Mouse (Mus musculus): ENCODE measurements around the gene Lhfpl4. TPM values are rescaled to one million over a fixed set of nuclear protein-coding genes. Genes with fewer than 3 reads are reported as not detected.

Lhfpl4 gene
- polyA plus RNA-seq, 1 experiment from 2014 or later = 0.23 TPM

GRCm38 (mm10) chr6:113166661-113167251 lies 28.4 kb downstream of the Lhfpl4 start:
- no peaks in the 10 kb centered on the region for H3K36me3 ChIP-seq (replicated peaks)
- ATAC-seq (ENCODE audit: insufficient read depth) = no peak
- 59% methylated on average over 17 of the region's 17 CpGs for WGBS (ENCODE audit: insufficient replicate concordance)
- H3K27me3 ChIP-seq = no peaks in the 10 kb centered on the region
- H3K4me3 ChIP-seq (replicated peaks) = no peak overlapping the region
- no peaks in the 10 kb centered on the region for H3K4me1 ChIP-seq (replicated peaks)
- H3K9me3 ChIP-seq (replicated peaks) = no peaks in the 10 kb centered on the region
- no peak overlapping the region for H3K9ac ChIP-seq
- H3K4me2 ChIP-seq = no peak overlapping the region
- no peak overlapping the region for H3K27ac ChIP-seq (replicated peaks)

- no peak overlapping the region for H3K4me2 ChIP-seq
- H3K9me3 ChIP-seq (replicated peaks) = no peaks in the 10 kb centered on the region
- no peak overlapping the region for H3K4me3 ChIP-seq (replicated peaks)
- H3K27me3 ChIP-seq = no peaks in the 10 kb centered on the region
- H3K9ac ChIP-seq = no peak overlapping the region
- H3K36me3 ChIP-seq (replicated peaks) = peaks cover 7% of the 10 kb centered on the region
- no peak for ATAC-seq (ENCODE audit: insufficient read depth)
- no peaks in the 10 kb centered on the region for H3K4me1 ChIP-seq (replicated peaks)
- H3K27ac ChIP-seq (replicated peaks) = no peak overlapping the region
Observed at GRCm38 (mm10) chr6:113163513-113163912, 31.7 kb downstream of the Lhfpl4 start.

DNA sequence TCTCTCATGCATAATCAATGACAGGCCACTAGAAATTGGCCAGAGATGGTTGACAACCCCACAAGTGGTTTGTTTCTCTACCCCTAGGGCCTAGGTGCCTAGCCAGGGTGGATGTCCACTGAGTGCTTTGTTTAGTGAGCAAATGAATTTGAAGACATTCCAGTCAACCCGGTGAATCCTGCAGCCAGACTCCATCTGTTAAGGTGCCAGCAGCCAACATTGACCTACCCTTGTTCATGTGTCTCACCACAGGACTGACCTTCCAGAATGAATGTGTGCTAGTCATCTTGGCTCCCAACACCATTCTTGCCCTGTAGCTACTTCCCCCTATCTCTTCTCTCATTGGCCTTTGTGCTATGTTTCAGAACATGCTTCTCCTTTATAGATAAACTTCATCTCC lies 33.2 kb downstream of the Lhfpl4 start:
- Histone ChIP-seq H3K4me2 (no peak overlapping the region), H3K9me3 (replicated peaks) (no peaks in the 10 kb centered on the region), H3K36me3 (replicated peaks) (peaks cover 15% of the 10 kb centered on the region), H3K4me3 (replicated peaks) (no peak overlapping the region), H3K9ac (no peak overlapping the region), H3K27ac (replicated peaks) (no peak overlapping the region), H3K27me3 (no peaks in the 10 kb centered on the region), H3K4me1 (replicated peaks) (no peaks in the 10 kb centered on the region)
- 74% methylated on average over 1 of the region's 1 CpGs for WGBS (ENCODE audit: insufficient replicate concordance)
- ATAC-seq (ENCODE audit: insufficient read depth) = no peak

- no peak for ATAC-seq (ENCODE audit: insufficient read depth)
- no peak overlapping the region for H3K4me3 ChIP-seq (replicated peaks)
- 0 out of 2 replicates have a peak, but pooled peaks cover under 1% of the 10 kb centered on the region for H3K4me1 ChIP-seq (replicated peaks)
- no peaks in the 10 kb centered on the region for H3K9me3 ChIP-seq (replicated peaks)
- peaks cover 28% of the 10 kb centered on the region for H3K36me3 ChIP-seq (replicated peaks)
- H3K27ac ChIP-seq (replicated peaks) = no peak overlapping the region
- WGBS (ENCODE audit: insufficient replicate concordance) = 86% methylated on average over 10 of the region's 10 CpGs
- no peak overlapping the region for H3K4me2 ChIP-seq
- no peaks in the 10 kb centered on the region for H3K27me3 ChIP-seq
- no peak overlapping the region for H3K9ac ChIP-seq
Observed at GRCm38 (mm10) chr6:113160106-113160505, 35.1 kb downstream of the Lhfpl4 start.

GRCm38 (mm10) chr6:113156064-113156463 lies 39.1 kb downstream of the Lhfpl4 start:
- ATAC-seq (ENCODE audit: insufficient read depth) = no peak
- Histone ChIP-seq H3K9ac (no peak overlapping the region), H3K36me3 (replicated peaks) (peaks cover 68% of the 10 kb centered on the region), H3K4me2 (no peak overlapping the region), H3K27ac (replicated peaks) (no peak overlapping the region), H3K9me3 (replicated peaks) (no peaks in the 10 kb centered on the region), H3K4me1 (replicated peaks) (peaks cover 11% of the 10 kb centered on the region; the same call in 1 of the 2 replicates), H3K27me3 (no peaks in the 10 kb centered on the region), H3K4me3 (replicated peaks) (no peak overlapping the region)
- 79% methylated on average over 4 of the region's 4 CpGs for WGBS (ENCODE audit: insufficient replicate concordance)

DNA sequence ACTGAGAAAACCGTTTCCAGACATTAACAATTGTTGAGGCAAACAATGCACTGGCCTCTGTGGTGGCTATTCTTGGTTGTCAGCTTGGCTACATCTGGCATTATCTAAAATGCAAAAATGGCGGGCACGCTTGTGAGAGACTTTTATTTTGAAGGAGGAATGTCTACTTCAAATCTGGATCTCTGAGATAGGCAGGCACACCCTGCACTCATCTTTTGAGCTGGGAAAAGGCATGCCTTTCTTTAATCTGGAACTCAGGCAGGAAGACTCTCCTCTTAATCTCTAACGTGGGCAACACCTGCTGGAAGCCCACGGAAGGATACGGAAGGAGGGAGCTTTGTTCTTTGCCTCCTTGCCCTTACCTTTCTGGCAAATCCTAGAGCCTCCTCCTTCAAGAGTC lies 40.3 kb downstream of the Lhfpl4 start:
- Histone ChIP-seq H3K36me3 (replicated peaks) (peaks cover 73% of the 10 kb centered on the region), H3K4me3 (replicated peaks) (no peak overlapping the region), H3K4me1 (replicated peaks) (peaks cover 11% of the 10 kb centered on the region; the same call in 1 of the 2 replicates), H3K9me3 (replicated peaks) (no peaks in the 10 kb centered on the region), H3K4me2 (no peak overlapping the region), H3K27ac (replicated peaks) (no peak overlapping the region), H3K27me3 (no peaks in the 10 kb centered on the region), H3K9ac (no peak overlapping the region)
- no peak for ATAC-seq (ENCODE audit: insufficient read depth)
- 56% methylated on average over 6 of the region's 6 CpGs for WGBS (ENCODE audit: insufficient replicate concordance)

GRCm38 (mm10) chr6:113154071-113154470 lies 41.1 kb downstream of the Lhfpl4 start:
- no peaks in the 10 kb centered on the region for H3K27me3 ChIP-seq
- no peak overlapping the region for H3K27ac ChIP-seq (replicated peaks)
- H3K4me2 ChIP-seq = no peak overlapping the region
- H3K9ac ChIP-seq = no peak overlapping the region
- WGBS (ENCODE audit: insufficient replicate concordance) = 90% methylated on average over 8 of the region's 8 CpGs
- H3K4me1 ChIP-seq (replicated peaks) = peaks cover 11% of the 10 kb centered on the region; the same call in 1 of the 2 replicates
- ATAC-seq (ENCODE audit: insufficient read depth) = no peak
- H3K4me3 ChIP-seq (replicated peaks) = no peak overlapping the region
- peaks cover 81% of the 10 kb centered on the region for H3K36me3 ChIP-seq (replicated peaks)
- no peaks in the 10 kb centered on the region for H3K9me3 ChIP-seq (replicated peaks)

GRCm38 (mm10) chr6:113145249-113145648 lies 49.9 kb downstream of the Lhfpl4 start:
- Histone ChIP-seq H3K4me2 (no peak overlapping the region), H3K27ac (replicated peaks) (no peak overlapping the region), H3K4me1 (replicated peaks) (peaks cover 7% of the 10 kb centered on the region), H3K9ac (no peak overlapping the region), H3K27me3 (no peaks in the 10 kb centered on the region), H3K4me3 (replicated peaks) (no peak overlapping the region), H3K9me3 (replicated peaks) (no peaks in the 10 kb centered on the region), H3K36me3 (replicated peaks) (peaks cover 84% of the 10 kb centered on the region)
- ATAC-seq (ENCODE audit: insufficient read depth) = no peak
- whole genome bisulfite sequencing (ENCODE audit: insufficient replicate concordance) = 82% methylated on average over 4 of the region's 4 CpGs

GRCm38 (mm10) chr6:113144764-113145163 lies 50.4 kb downstream of the Lhfpl4 start:
- H3K9ac ChIP-seq = no peak overlapping the region
- no peaks in the 10 kb centered on the region for H3K27me3 ChIP-seq
- WGBS (ENCODE audit: insufficient replicate concordance) = 88% methylated on average over 1 of the region's 1 CpGs
- peaks cover 7% of the 10 kb centered on the region for H3K4me1 ChIP-seq (replicated peaks)
- H3K27ac ChIP-seq (replicated peaks) = no peak overlapping the region
- H3K9me3 ChIP-seq (replicated peaks) = no peaks in the 10 kb centered on the region
- H3K4me3 ChIP-seq (replicated peaks) = no peak overlapping the region
- H3K36me3 ChIP-seq (replicated peaks) = peaks cover 81% of the 10 kb centered on the region
- ATAC-seq (ENCODE audit: insufficient read depth) = no peak
- H3K4me2 ChIP-seq = no peak overlapping the region

- H3K36me3 ChIP-seq (replicated peaks) = peaks cover 77% of the 10 kb centered on the region
- H3K4me3 ChIP-seq (replicated peaks) = no peak overlapping the region
- H3K27me3 ChIP-seq = no peaks in the 10 kb centered on the region
- WGBS (ENCODE audit: insufficient replicate concordance) = 64% methylated on average over 1 of the region's 1 CpGs
- no peak overlapping the region for H3K27ac ChIP-seq (replicated peaks)
- 0 out of 2 replicates have a peak overlapping the region, but pooled peaks have one; percentile 28 for H3K4me2 ChIP-seq
- peaks cover 7% of the 10 kb centered on the region for H3K4me1 ChIP-seq (replicated peaks)
- no peak for ATAC-seq (ENCODE audit: insufficient read depth)
- no peaks in the 10 kb centered on the region for H3K9me3 ChIP-seq (replicated peaks)
- no peak overlapping the region for H3K9ac ChIP-seq
Observed at GRCm38 (mm10) chr6:113141389-113142094, 53.6 kb downstream of the Lhfpl4 start.

DNA sequence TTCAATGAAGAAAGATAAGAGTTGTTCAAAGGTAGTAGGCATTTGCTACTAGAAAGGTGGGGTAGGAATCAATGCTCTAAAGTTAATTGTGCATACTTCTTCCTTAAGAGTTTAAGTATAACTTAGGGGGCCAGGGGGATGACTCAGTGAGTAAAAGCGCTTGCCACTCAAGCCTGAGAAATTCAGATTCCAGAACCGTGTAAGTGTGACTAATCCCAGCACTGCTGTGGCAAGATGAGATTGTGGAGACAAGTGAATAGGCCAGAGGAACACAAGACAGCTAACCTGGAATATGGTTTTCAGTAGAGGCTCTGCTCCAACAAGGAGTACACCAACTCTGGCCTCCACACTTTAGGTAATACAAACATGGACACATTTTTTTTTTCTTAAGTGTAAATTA lies 61.8 kb downstream of the Lhfpl4 start:
- Histone ChIP-seq H3K36me3 (replicated peaks) (peaks cover 59% of the 10 kb centered on the region), H3K9me3 (replicated peaks) (no peaks in the 10 kb centered on the region), H3K4me1 (replicated peaks) (no peaks in the 10 kb centered on the region), H3K27ac (replicated peaks) (no peak overlapping the region), H3K27me3 (no peaks in the 10 kb centered on the region), H3K4me2 (no peak overlapping the region), H3K4me3 (replicated peaks) (no peak overlapping the region), H3K9ac (no peak overlapping the region)
- no peak for ATAC-seq (ENCODE audit: insufficient read depth)
- WGBS (ENCODE audit: insufficient replicate concordance) = 73% methylated on average over 2 of the region's 2 CpGs

All from liver, embryonic 15.5 days (tissue).